Mouse (Mus musculus) embryonic stem cell, embryonic (primary cell): Measurements from ENCODE around the gene Rgsl1.
"Not testable (repeated sequence)": the region's sequence is repeated elsewhere in the genome, so short reads cannot be mapped to it uniquely, and the experiment has no call there.

Experiments used
- CTCF ChIA-PET, 4 experiments: fragments of 300-600 bp in 2 of 4; fragments of 350-600 bp in 2 of 4; sonication (Branson Sonifier 250); formaldehyde crosslinking; loops; one replicate each; lab custom pipeline; 2022; ENCODE audit warnings: inconsistent platforms in 2 of 4; lab: Charles Lee
- POLR2A ChIA-PET, 4 experiments: fragments of 300-600 bp in 2 of 4; fragments of 350-600 bp in 2 of 4; sonication (Branson Sonifier 250); formaldehyde crosslinking; loops; one replicate each; lab custom pipeline; 2022; ENCODE audit warnings: antibody characterized with exemption in 4 of 4, inconsistent platforms in 1 of 4; lab: Charles Lee

Gene Rgsl1

DNA sequence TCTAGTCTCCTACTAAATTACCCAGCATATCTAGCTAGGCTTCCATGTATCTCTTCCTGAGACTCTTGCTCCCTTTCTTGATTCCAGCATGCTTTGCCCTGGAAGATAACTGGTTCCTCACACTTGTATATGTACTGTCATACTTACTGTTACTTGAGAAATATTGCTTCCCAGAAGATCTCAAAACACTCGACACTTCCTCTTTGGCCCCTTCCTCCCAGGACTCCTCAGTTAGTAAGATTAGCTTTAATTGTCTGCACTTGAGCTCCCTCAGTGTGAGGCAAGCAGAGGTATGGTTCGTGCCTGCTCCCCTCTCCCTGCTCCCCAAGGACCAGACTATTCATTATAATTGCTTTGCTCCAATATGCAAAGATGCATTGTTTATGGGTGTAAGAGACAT is 53.2 kb downstream of the Rgsl1 start:
- ChIA-PET POLR2A (no interaction called here), CTCF (no interaction called here)

DNA sequence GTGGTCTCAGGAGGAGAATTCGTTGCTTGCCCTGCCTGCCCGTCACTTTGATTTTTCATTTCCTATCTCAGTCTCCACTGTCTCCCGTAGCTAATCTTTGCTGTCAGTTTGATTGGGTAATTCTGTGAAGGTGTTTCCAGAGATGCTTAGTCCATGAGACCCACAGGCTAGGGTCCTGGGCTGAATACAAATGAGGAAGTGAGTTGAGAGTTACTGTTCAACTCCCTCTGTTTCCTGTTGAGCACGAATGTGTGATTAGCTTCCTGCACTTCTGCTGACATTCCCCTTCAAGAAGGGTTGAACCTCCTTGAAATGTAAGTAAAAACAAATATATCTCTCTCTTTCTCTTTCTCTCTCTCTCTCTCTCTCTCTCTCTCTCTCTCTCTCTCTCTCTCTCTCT is 58.3 kb downstream of the Rgsl1 start:
- ChIA-PET POLR2A (interaction anchor here in 2 of 4 experiments (0.5 to 1.4 kb wide), 2 partner anchors 36 to 332 kb away, joined by 3 to 4 read pairs; partner anchors contain the start of gene Rnasel (in 1 of the 2)), CTCF (no interaction called here)

DNA sequence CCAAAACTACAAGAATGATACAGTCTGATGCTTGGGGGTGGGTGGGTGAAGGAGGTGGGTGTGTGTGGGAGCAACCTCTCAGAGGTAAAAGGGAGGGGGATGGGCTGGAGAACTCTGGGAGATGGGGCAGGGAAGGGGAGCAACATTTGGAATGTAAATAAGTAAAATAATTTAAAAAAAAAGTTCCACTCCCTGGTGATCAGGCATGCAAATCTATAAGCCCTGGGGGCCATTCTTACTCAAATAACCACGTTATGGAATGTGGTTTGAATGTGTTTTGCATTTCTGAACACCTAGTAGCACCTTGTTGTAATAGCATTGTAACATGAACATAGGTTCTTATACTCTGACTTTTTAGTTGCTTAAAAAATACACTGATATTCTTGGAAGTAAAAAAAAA is 60.6 kb downstream of the Rgsl1 start:
- CTCF ChIA-PET: no interaction called here
- POLR2A ChIA-PET: no interaction called here

DNA sequence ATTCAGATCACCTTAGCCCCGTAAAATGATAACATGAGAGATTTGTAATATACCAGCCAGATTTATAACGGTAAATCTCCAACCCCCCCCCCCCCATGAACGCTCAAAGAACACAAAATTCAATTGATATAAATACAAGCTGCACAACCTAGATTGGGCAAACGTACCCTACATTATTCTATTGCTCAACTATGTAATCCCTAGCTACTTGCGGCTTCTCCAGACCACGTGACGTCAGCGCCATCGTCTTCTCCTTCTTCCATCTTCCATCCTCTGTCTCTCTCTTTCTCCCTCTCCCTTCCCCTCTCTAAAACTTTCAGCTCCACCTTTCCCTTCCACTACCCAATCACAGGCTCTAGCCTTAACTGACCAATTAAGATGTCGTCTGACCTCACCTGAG is 65.7 kb downstream of the Rgsl1 start:
- ChIA-PET CTCF (interaction anchor here in 1 of 4 experiments (0.6 kb wide), 1 partner anchor 29 kb away, joined by 9 read pairs; no protein-coding TSS in a partner anchor), POLR2A (interaction anchor here in 1 of 4 experiments (0.6 kb wide), 2 partner anchors 13 to 893 kb away, joined by 3 to 4 read pairs; no protein-coding TSS in a partner anchor)

DNA sequence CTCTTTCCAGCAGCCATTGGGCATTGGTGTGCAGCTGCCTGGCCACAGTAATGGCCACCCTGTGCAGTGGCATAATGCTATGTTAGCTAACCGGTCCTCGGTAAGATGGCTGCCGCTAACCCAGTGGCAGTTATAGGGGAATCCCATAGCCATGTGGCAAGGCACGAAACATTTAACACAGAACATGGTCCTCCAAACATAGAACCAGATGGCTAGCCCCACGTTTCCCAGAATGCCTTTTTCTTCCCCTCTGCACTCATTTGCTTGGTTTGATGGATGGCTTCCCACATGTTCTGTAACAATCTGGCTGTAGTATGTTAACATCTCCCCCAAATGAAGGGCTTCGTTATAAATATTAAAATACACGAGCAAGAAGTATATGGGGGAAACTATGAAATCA is 67.7 kb downstream of the Rgsl1 start:
- CTCF ChIA-PET: interaction anchor here in 1 of 4 experiments (0.7 kb wide), 1 partner anchor 235 kb away, joined by 3 read pairs; no protein-coding TSS in a partner anchor
- POLR2A ChIA-PET: interaction anchor here in 1 of 4 experiments (1.1 kb wide), 1 partner anchor 11 kb away, joined by 3 read pairs; no protein-coding TSS in a partner anchor

DNA sequence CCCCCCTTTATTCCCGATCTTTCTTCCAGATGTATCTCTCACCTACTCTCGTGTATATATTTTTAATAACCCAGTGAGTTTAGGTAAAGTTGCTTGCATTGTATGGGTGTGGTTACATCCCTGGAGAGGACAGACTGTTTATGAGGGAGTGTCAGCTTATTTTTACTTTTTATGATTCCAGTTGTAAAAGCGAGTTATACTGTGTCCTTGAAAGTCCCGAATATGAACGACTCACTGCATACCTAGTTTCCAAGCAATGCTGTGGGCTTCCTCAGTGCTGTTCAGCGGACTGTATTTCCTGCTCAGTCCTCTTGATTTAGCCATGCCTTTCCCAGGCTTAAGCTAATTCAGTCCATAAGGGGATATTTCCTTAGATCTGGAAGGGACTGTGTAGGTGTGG is 68.8 kb downstream of the Rgsl1 start:
- CTCF ChIA-PET: no interaction called here

DNA sequence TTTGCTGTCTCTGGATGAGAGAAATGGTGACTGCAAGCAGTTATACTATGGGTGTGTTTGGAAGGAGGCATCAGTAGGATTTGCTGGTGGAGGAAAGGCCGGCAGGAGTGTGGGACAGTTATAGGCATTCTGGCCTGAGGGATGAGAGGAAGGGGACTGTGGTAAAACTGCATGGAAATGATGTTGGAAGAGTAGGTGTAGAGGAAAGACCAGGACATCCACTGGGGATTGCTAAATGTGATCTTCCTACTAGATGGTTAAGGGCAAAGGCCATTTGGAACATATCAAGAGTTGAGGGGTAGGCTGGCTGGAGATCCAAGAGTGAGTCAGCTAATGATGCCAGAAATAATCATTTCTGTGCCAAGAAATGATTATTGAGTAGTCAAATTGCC is 73.2 kb downstream of the Rgsl1 start:
- ChIA-PET POLR2A (no interaction called here), CTCF (no interaction called here)

More for the DNA sequence above, 68.8 kb downstream of the Rgsl1 start:
- POLR2A ChIA-PET: interaction anchor here in 2 of 4 experiments (0.6 to 1.1 kb wide), 2 partner anchors 10 to 441 kb away, joined by 3 read pairs; no protein-coding TSS in a partner anchor

DNA sequence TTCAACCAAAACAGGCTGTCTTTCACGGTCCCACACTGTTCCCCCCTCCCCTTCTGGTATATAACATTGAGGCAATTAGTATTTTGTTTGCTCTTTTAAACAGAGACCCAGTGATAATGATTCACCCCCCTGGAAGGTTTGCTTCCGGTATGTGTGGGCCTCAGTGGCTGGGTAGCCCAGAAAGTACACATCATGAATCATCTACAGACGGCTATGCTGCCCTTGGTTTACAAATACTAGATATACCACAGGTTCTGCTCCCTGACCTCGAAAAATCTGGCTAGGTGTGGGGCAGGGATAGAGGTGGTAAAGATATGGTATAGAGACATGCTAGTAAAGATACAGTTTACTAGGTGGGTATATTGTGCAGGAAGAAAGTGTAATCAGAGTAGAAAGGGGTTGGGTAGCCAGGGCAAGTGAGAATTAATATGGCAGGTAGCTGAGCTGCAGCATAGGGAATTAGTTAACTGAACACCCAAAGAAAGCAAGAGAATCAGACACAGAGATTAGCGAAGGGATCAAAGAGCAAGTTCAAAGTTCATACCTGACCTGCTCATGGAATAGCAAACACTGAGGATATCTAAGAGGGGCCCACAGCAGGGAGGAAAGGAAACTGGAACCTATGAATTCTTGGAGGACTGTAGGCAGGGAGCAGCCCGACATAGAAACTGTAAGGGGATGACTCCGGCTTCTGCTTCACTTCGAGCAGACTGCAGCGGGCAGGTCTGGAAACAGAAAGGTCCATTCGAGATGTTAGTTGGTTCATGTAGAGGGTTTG is 73.8 kb downstream of the Rgsl1 start:
- POLR2A ChIA-PET: no interaction called here
- CTCF ChIA-PET: interaction anchor here in 1 of 4 experiments (1.4 kb wide), 1 partner anchor 21 kb away, joined by 3 read pairs; the partner anchor contains the start of gene Rnasel

DNA sequence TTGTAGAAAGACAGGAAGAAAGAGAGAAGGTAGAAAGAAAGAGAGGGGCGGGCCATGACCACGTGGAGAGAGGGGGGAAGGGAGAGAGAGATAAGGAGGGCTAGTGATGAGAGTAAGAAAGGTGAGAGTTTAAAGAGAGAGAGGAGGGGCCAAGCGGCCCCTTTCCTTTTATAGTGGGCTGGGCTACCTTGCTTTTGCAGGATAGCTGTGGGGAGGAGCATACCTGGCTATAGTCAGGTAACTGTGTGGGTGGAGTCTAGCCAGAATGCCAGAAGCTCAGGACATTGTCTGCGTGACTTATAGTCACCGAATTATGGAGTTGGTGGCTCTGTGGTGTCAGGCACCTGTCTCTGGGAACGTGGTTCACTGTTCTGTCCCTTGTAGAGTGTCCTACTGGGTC is 74.4 kb downstream of the Rgsl1 start:
- CTCF ChIA-PET: interaction anchor here in 1 of 4 experiments (1.4 kb wide), 1 partner anchor 20 kb away, joined by 3 read pairs; the partner anchor contains the start of gene Rnasel
- POLR2A ChIA-PET: not testable (repeated sequence)

DNA sequence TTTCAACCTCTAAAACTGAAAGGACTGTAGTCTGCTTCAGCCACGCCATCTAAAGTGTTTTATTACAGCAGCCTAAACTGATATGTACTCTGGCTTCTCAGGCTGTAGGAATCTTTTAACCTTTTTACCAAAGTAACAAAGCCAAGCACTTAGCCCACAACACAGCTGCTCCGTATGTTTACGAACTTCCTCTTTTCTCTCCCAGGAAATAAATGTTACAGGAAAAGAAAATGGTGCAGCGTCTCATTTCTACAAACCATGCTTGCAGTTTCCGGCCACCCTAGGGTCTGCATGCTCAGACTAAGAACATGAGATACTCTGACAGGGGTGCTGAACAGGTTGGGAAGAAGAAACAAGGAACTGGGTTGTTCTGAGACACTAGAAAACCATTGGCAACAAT is 75.5 kb downstream of the Rgsl1 start:
- POLR2A ChIA-PET: no interaction called here
- CTCF ChIA-PET: no interaction called here

DNA sequence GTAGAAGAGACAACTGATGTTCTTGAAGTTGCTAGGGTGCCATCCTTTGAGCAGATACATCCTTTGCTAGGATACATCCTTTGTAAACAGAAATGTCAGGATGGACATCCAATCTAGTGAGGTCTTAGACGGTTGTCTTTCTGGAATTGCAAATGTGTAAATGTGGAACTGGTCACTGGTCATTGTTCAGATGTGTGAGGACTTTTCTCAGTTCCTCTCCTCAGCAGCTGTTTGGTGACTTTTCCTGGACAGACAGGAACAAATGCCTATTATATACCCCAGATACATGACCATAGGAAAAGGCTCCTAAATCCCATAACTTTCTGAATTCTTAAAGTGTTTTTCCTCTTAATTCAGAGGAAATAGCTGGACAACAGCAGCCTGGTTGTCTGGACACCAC is 76.7 kb downstream of the Rgsl1 start:
- ChIA-PET CTCF (interaction anchor here in 1 of 4 experiments (3.3 kb wide), 1 partner anchor 18 kb away, joined by 13 read pairs; the partner anchor contains the start of gene Rnasel), POLR2A (interaction anchor here in 1 of 4 experiments (1.4 to 2.5 kb wide), 2 partner anchors 18 to 218 kb away, joined by 5 to 16 read pairs; partner anchors contain the start of genes Npl and Rnasel)

DNA sequence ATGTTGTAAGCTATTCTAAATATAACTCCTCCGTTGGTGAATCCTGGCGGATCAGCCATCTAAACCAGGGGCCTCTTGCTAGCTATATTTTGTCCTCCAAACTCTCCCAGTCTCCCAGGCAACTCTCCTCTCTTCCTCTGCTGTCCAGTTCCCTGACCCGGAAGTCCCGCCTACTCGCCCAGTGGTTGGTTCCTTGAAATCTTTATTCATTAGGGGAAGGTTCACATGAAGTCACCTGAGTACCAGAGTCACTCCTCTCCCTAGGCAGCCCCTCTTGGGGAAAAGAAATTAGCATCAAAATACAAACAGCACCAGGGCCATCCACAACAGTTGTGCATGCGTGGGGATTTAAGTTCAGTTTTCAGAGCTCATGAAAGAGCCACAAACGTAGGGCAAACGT is 77.6 kb downstream of the Rgsl1 start:
- ChIA-PET CTCF (interaction anchor here in 2 of 4 experiments (0.6 to 3.3 kb wide), 3 partner anchors 17 to 212 kb away, joined by 5 to 13 read pairs (median 6); partner anchors contain the start of gene Rnasel (in 2 of the 2)), POLR2A (interaction anchor here in 3 of 4 experiments (0.9 to 2.5 kb wide), 7 partner anchors 9 to 1079 kb away, joined by 3 to 16 read pairs (median 3); partner anchors contain the start of genes Npl (in 2 of the 3) and Rnasel (in 1 of the 3))

DNA sequence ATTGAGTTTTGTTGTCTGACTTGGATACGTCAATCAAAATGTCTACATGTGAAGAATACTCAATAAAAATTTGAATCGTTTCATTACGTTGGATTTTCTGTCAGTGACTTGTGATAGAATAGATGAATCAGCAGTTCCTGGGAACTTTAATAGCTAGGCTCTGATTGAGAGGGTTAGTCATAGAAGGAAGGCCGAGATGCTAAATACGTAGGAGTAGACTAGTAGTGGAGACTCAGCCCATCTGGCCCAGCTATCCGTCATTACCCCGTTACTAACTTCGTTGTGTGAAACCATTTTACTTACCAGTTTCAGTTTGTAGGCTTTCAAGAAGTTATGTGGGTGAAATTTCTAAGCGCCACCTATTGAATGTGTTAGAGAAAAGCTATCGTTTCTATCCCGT is 79.8 kb downstream of the Rgsl1 start:
- POLR2A ChIA-PET: interaction anchor here in 1 of 4 experiments (1.2 to 2.2 kb wide), 2 partner anchors 11 to 15 kb away, joined by 3 to 5 read pairs; partner anchors contain the start of gene Rnasel
- CTCF ChIA-PET: interaction anchor here in 1 of 4 experiments (0.6 kb wide), 1 partner anchor 11 kb away, joined by 3 read pairs; no protein-coding TSS in a partner anchor

DNA sequence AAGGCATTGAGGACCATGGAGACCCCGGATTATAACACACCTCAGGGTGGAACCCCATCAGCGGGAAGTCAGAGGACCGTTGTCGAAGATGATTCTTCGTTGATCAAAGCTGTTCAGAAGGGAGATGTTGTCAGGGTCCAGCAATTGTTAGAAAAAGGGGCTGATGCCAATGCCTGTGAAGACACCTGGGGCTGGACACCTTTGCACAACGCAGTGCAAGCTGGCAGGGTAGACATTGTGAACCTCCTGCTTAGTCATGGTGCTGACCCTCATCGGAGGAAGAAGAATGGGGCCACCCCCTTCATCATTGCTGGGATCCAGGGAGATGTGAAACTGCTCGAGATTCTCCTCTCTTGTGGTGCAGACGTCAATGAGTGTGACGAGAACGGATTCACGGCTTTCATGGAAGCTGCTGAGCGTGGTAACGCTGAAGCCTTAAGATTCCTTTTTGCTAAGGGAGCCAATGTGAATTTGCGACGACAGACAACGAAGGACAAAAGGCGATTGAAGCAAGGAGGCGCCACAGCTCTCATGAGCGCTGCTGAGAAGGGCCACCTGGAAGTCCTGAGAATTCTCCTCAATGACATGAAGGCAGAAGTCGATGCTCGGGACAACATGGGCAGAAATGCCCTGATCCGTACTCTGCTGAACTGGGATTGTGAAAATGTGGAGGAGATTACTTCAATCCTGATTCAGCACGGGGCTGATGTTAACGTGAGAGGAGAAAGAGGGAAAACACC is 90.0 kb downstream of the Rgsl1 start:
- POLR2A ChIA-PET: interaction anchor here in 1 of 4 experiments (1.4 kb wide), 1 partner anchor 10 kb away, joined by 3 read pairs; no protein-coding TSS in a partner anchor
- CTCF ChIA-PET: interaction anchor here (0.6 to 1.4 kb wide), 5 partner anchors 11 to 1075 kb away, joined by 3 to 4 read pairs (median 3); no protein-coding TSS in a partner anchor

DNA sequence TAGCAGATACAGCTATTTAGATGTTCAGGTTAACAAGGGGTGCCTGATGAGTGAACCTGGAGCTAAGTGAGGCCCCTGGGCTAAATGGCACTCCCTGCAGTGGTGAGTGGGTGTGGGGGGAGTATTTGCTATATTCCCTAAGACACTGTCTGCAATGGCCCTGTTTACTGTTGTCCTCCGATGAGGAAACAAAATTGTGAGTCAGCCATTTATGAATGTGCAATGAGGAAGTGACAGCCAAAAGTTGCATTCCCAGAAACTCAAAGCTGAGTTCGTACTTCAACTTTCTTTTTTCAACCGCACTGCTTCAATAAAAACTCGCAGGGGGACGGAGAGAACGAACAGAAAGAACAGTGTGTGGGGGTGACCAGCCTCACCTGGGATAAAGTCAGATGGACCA is 91.4 kb downstream of the Rgsl1 start:
- CTCF ChIA-PET: interaction anchor here in 2 of 4 experiments (0.5 to 1.3 kb wide), 3 partner anchors 194 to 397 kb away, joined by 3 to 4 read pairs (median 4); no protein-coding TSS in a partner anchor
- POLR2A ChIA-PET: interaction anchor here in 1 of 4 experiments (1.0 to 1.5 kb wide), 3 partner anchors 12 to 194 kb away, joined by 3 read pairs; no protein-coding TSS in a partner anchor

DNA sequence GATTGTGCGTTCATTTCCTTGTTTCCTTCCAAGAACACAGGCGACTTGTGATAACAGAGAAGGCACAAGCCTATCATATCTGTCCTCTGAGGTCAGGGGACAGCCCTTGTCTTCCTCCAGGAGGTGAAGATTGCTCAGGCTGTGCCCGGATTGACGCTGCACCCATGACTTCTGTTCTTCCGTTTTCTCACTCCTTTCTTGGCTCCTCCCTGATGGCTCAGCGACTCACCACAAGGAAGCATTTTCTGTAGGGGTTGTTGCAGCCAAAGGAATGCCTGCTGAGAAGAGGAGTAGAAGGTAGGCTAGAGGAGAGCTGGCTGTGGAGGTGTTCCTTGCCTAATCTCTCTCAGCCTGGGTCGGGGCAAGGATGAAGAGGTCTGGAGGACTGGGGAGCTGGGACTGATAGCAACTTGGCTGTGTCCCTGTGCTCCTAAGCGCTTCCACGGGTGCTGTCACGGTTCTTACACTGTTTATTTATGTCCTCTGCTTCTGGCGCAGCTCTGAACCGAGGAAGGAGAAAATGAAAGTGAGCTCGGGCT is 92.1 kb downstream of the Rgsl1 start:
- POLR2A ChIA-PET: interaction anchor here in 1 of 4 experiments (1.0 to 1.5 kb wide), 2 partner anchors 19 to 194 kb away, joined by 3 read pairs; no protein-coding TSS in a partner anchor

DNA sequence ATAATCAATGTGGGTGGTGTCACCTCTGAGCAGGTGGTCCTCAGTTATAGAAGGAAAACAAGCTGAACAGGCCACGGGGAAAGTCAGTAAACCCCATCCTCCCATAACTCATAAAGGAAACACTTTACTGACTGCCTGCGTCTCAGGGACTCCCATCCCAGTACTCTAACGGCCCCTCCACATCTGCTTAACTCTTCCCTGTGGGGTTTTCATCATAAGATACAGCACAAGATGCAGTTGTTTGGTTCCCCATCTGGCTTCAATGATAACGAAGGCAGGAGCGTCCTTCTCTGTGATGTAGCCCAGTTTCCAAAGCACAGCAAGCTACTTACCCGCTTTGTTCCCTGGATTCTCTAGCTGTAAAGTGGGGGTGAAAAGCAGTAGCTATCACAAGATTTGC is 93.9 kb downstream of the Rgsl1 start:
- ChIA-PET CTCF (interaction anchor here (0.5 to 5.0 kb wide), 40 partner anchors 9 to 524 kb away, joined by 3 to 80 read pairs (median 6); partner anchors contain the start of gene Npl (in 3 of the 4)), POLR2A (interaction anchor here (0.9 to 3.0 kb wide), 23 partner anchors 8 to 279 kb away, joined by 3 to 16 read pairs (median 4); partner anchors contain the start of genes Npl (in 4 of the 4) and Dhx9 (in 1 of the 4))

More for the DNA sequence above, 92.1 kb downstream of the Rgsl1 start:
- CTCF ChIA-PET: interaction anchor here in 2 of 4 experiments (0.5 to 1.3 kb wide), 3 partner anchors 193 to 1329 kb away, joined by 3 to 4 read pairs (median 3); no protein-coding TSS in a partner anchor
